Mouse (Mus musculus) kidney, adult 8-10 months (tissue): ENCODE measurements around the gene Josd1.
A peak's percentile ranks its signal among the peaks of the same experiment; 100 is the strongest.

ENCODE experiments used
- DNase-seq, 2 experiments: peaks; one replicate each; pipeline ENCODE4 v3.0.0; 2022

The Josd1 gene

DNA sequence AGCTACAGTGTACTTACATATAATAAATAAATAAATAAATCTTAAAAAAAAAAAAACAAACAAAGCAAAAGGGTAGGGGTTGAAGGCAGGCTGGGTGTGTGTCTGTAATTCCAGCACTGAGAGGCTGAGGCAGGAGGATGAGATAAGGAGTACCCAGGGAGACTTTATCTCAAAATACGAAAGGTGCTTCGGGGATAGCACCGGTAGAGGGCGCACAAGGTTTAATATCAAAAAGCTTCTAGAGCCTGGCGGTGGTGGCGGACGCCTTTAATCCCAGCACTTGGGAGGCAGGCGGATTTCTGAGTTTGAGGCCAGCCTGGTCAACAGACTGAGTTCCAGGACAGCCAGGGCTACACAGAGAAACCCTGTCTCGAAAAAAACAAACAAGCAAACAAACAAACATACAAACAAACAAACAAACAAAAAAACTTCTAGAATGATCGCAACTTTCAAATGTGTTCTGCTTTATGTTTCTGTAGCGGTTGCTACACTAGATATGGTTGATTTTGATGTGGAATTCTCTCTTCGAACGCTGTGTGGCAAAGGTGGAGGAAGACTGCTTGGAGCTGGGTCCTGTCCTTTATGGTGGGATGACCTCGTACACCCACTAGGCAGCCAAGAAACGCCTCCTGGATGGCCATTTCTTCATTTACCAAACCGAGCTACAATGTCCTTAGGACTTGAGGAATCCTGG is 29.7 kb downstream of the Josd1 start:
- DNase-seq, result peak; percentile 77 to 92

- DNase-seq, result no peak
Observed at GRCm38 (mm10) chr15:79656451-79656850, 31.3 kb downstream of the Josd1 start.

GRCm38 (mm10) chr15:79651481-79651880 is 36.2 kb downstream of the Josd1 start:
- no peak for DNase-seq

- DNase-seq, result peak in 1 of 2 experiments; percentile 40
Observed at GRCm38 (mm10) chr15:79650569-79650968, 37.1 kb downstream of the Josd1 start.

DNA sequence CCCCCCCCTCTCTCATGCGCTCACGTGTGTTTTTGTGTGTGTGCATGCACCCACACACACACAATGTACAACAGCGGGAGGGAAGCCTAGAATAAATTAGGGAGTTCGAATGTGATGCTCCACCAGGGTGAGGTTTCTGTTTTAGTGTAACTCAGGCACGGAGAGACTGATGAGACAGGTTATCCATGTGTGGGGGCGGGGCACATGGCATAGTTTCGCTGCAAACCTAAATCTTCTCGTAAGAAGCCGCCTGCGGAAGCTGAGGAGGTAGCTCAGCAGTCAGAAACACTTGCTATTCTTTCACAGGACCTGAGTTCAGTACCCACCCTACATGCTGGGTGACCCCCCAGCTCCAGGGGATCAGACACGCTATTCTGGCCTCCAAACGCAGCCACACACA is 39.6 kb downstream of the Josd1 start:
- no peak for DNase-seq

DNA sequence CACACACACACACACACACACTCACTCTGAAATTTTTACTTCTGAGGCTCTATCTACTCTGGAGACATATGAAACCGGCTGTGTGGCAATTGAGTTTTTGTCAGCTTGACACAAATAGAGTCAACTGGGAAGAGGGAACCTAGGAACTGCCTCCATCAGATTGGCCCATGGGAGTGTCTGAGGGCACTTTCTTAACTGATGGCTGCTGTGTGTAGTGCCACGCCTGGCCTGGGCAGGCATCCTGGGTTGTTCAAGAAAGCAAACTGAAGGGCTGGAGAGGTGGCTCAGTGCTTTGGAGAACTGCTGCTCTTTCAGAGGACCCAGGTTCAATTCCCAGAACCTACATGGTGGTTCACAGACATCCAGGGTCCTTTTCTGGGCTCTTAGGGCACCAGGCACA is 42.2 kb downstream of the Josd1 start:
- DNase-seq, result no peak

DNA sequence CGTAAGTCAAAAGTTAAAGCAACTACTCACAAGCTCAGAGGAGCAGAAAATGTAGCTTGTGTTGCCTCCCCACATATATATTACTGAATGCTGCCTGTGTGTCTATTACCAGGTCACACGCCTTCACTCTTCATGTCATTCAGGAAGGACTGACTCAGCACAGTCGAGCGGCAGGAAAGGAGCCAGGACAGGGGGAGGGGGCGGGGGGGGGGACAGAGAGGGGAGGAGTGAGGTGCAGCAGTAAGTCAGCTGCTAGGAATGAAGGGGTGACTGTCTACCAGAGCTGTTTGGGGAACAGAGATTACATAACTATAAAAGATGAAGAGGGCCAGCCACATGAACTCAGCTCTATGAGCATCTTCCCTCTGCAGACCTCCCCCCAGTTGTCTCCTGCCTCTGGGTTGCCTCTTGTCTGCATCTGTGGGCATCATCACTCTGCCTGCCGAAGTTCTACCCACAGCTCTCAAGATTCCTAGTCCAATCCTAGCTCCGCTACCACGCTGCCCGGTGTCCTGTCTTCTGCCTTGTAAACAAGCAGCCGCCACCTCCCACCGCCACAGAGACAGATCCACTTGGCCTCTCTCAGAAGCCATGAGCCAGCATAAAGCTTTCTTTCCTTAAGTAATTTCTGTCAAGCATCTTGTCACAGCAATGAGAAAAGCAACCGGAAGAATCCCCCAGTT is 46.4 kb downstream of the Josd1 start:
- no peak for DNase-seq

DNA sequence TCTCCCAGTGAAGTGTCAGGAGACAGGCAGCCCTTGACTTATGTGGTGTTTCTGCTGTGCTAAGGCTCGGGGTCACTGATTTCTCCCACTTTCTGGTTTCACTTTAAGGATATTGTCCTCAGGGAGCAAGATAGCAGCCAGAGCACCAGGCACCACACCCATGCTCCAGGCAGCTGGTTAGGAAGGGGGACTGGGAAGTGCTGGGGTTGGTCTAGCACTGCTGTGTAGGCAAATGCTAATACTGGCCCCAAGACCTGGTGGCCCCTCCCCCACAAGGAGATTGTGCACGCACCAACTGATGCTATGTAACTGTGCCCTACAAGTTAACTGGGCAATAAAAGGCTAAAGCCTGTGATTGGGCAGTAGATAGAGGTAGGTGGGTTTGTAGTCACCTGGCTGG is 57.2 kb downstream of the Josd1 start:
- DNase-seq, result no peak
